Mouse (Mus musculus): ENCODE data around the gene Drd3. TPM values are rescaled to one million over a fixed set of nuclear protein-coding genes. Genes with fewer than 3 reads are reported as not detected.

Drd3 gene
- total RNA-seq, 2 experiments from 2014 or later, result 0.67 to 0.75 TPM

Small RNA genes lying within 50 kb of the gene (microRNA-seq; reads per million reads assigned to microRNA genes)
- gene Gm25996, result not detected

Other genes with a start within 250 kb of the Drd3 start
- not detected for gene Tigit, start 89.9 kb upstream of the Drd3 start, total RNA-seq (2021)
- 1 to 10 TPM; 2.3 to 2.5 TPM for gene Ccdc191, start 135.8 kb downstream of the Drd3 start, total RNA-seq (2021)
- gene Qtrt2, start 172.8 kb downstream of the Drd3 start, total RNA-seq (2021), result 10 to 100 TPM; 24.9 to 29.2 TPM
- 10 to 100 TPM; 30.6 to 33.7 TPM for gene Zdhhc23, start 225.8 kb downstream of the Drd3 start, total RNA-seq (2021)

Data from left cerebral cortex, postnatal 10 days (tissue).